Mouse (Mus musculus) midbrain, embryonic 14.5 days (tissue): ENCODE measurements around the gene Lum. TPM values are rescaled to one million over a fixed set of nuclear protein-coding genes. Genes with fewer than 3 reads are reported as not detected.

Experiments used
- ATAC-seq: fragments of 200-750 bp; cut with Nextera tagmentation; 2 replicates; pipeline ENCODE4 v1.8.0; 2017; ENCODE audit warnings: moderate number of reproducible peaks, moderate library complexity; ENCODE audit not compliant: low FRiP score, low TSS enrichment
- DNase-seq: peaks from one replicate; pipeline ENCODE4 v3.0.0-alpha.2; 2015
- H3K27ac ChIP-seq: fragments of 300-500 bp; sonication (generic); replicated peaks from 2 replicates; pipeline ENCODE4 v1.5.1; 2014; ENCODE audit warnings: mild to moderate bottlenecking, low read depth, low read length, moderate library complexity
- H3K27me3 ChIP-seq: fragments of 300-500 bp; sonication (generic); 2 replicates; pipeline ENCODE4 v1.6.1; 2014; ENCODE audit warnings: low read length, control low read depth, mixed read lengths; ENCODE audit not compliant: control insufficient read depth, insufficient read depth
- H3K36me3 ChIP-seq: fragments of 300-500 bp; sonication (generic); 2 replicates; pipeline ENCODE4 v1.6.1; 2014; ENCODE audit warnings: low read length, control low read depth; ENCODE audit not compliant: control insufficient read depth, insufficient read depth
- H3K4me1 ChIP-seq: fragments of 300-500 bp; sonication (generic); 2 replicates; pipeline ENCODE4 v1.6.1; 2014; ENCODE audit warnings: mild to moderate bottlenecking, antibody characterized with exemption, low read length, control low read depth; ENCODE audit not compliant: control insufficient read depth, insufficient read depth
- H3K4me2 ChIP-seq: fragments of 300-500 bp; sonication (generic); 2 replicates; pipeline ENCODE4 v1.6.1; 2014; ENCODE audit warnings: mild to moderate bottlenecking, low read length, moderate library complexity
- H3K4me3 ChIP-seq: fragments of 300-500 bp; sonication (generic); replicated peaks from 2 replicates; pipeline ENCODE4 v1.5.1; 2014; ENCODE audit warnings: low read depth, low read length
- H3K9ac ChIP-seq: fragments of 300-500 bp; sonication (generic); replicated peaks from 2 replicates; pipeline ENCODE4 v1.6.1; 2014; ENCODE audit warnings: mild to moderate bottlenecking, low read length, moderate library complexity
- H3K9me3 ChIP-seq: fragments of 300-500 bp; sonication (generic); 2 replicates; pipeline ENCODE4 v1.6.1; 2016; ENCODE audit warnings: low read length, control low read depth, mixed read lengths; ENCODE audit not compliant: control insufficient read depth
- WGBS: fragments of 180-500 bp; shearing (Covaris S2); extraction: QIAGEN DNeasy Blood & Tissue Kit; methylation state at CpG from one replicate; pipeline ENCODE4 v1.1.7; 2014; 5-methylcytosine and 5-hydroxymethylcytosine counted together
- polyA plus RNA-seq: library from polyadenylated mRNA; unstranded; fragments of >200 nt; fragmentation: Nextera tagmentation; extraction: Ambion mirVana; gene quantifications from 2 replicates; pipeline ENCODE4 v1.2.1, GENCODE M21; 2014

Gene Lum
- 0.08 and 28.8 TPM in 2 replicates for polyA plus RNA-seq

DNA sequence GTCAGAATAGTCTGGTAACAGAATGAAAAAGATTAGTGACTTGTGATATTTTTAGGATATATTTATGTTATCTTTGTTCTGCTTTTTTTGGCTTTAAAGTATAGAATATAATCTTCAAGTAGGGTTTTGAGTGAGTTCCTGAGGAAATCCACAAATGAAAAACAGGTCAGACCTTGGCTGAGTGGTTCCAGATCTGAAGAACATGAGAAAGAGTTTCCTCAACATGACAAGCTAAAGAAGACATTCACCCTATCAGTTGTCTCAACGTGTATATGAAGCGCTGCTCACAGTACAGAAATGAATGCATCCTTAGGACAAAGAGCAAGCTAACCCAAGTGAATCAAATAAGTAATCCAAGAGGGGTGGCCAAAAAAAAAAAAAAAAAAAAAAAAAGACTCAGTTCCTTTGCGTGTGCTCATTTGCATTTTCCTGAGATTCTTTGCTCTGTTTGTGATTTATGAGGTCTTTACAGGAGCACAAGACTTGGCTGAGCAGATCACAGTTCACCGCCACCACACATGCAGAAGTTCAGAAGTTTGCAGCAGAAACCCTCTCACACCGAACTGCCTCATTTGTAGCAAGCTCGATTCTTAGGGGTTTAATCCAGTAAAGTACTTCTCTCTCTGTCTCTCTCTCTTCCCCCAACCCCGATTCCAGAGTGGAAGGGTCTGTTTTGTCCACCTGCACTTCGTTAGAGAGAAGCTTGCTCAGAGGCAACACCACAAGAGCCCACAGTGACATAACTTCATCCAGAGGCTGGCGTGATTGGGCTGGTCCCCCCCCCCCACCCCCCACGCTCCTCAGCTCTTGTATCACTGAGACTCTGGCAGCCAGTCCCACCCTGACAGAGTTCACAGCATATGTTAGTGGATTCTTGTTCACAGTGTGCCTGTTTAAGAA is at the start of gene Lum:
Lum (plus strand) TSS at position 172 of the 900 bp plus-strand sequence.
- Histone ChIP-seq H3K27ac (no peak within 1 kb of the TSS), H3K4me1 (no peaks in the 10 kb centered on the region)

DNA sequence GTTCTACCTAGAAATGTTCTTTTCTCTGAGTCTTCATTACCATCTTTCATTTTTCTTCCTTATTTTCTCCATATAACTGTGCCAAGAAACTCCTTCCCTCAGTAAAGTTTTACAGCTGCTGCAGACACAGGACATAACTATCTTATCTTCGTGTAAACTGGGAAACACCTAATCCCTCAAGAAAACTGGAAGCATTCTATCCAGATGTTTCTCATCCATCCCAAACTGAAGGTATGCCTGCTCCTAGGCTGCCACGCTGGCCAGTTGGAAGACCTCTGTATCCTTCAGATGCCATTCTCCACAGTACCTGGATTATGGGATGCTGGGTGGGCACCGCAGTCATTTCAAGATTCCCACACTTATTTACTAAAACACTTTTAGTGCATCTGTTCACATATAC is 41.6 kb upstream of the Lum start:
- no peaks in the 10 kb centered on the region for H3K9me3 ChIP-seq
- no peak overlapping the region for H3K4me2 ChIP-seq
- H3K27me3 ChIP-seq = no peaks in the 10 kb centered on the region
- no peak overlapping the region for H3K9ac ChIP-seq
- no peaks in the 10 kb centered on the region for H3K4me1 ChIP-seq
- DNase-seq = no peak
- ATAC-seq = no peak
- H3K36me3 ChIP-seq = no peaks in the 10 kb centered on the region
- no peak overlapping the region for H3K4me3 ChIP-seq
- H3K27ac ChIP-seq = no peak overlapping the region
- WGBS = 97% methylated on average over 3 of the region's 3 CpGs

More for the DNA sequence above, at the start of gene Lum:
- H3K9ac ChIP-seq = no peak within 1 kb of the TSS
- DNase-seq (no peak), ATAC-seq (no peak)
- H3K27me3 ChIP-seq = no peaks in the 10 kb centered on the region
- 71% methylated on average over 10 of the region's 10 CpGs for WGBS
- H3K36me3 ChIP-seq = no peaks in the 10 kb centered on the region
- no peak within 1 kb of the TSS for H3K4me2 ChIP-seq
- no peaks in the 10 kb centered on the region for H3K9me3 ChIP-seq
- no peak within 1 kb of the TSS for H3K4me3 ChIP-seq

DNA sequence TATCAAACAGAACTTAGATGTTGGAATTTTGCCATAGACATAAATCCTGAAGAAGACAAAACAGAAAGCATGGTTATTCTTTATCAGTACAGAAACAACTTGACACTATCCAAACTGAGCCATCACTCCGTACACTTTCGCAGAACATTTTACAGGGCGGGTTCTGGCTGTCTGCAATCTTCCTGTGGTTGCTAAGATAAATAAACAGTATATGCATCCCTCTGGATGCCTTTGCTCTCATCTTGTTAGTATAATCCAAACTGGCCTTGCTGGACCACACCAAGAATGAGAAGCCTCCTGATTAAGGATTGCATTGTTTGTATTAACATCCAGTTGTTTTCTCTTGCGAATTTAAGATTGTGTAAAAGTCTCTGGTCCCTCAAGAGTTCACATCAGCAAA is 29.2 kb upstream of the Lum start:
- Histone ChIP-seq H3K36me3 (no peaks in the 10 kb centered on the region), H3K4me2 (no peak overlapping the region), H3K9me3 (no peaks in the 10 kb centered on the region), H3K4me1 (no peaks in the 10 kb centered on the region), H3K9ac (no peak overlapping the region), H3K4me3 (no peak overlapping the region), H3K27me3 (no peaks in the 10 kb centered on the region), H3K27ac (no peak overlapping the region)
- no peak for ATAC-seq
- no peak for DNase-seq
- WGBS = 86% methylated on average over 4 of the region's 4 CpGs

DNA sequence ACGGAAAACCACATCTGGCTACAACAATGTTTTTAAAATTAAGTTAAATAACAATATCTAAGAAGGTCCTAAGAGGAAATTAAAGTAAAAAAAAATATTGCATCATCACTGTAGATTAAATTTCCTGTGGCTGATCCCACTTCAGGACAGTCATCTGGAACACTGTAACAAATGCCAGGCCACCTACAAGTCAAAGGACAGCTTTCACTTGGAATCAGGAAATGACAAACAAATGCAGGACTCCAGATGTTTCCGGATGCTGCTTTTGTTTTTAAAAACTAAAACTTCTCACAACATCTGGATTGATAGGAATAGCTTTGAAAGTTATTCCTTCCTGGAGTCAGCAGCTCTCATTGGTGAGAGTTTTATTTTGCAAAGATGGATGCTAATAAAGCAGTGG is 28.0 kb upstream of the Lum start:
- H3K4me3 ChIP-seq = no peak overlapping the region
- ATAC-seq (no peak), DNase-seq (no peak)
- 92% methylated on average over 2 of the region's 2 CpGs for WGBS
- H3K27me3 ChIP-seq = no peaks in the 10 kb centered on the region
- H3K27ac ChIP-seq = no peak overlapping the region
- no peak overlapping the region for H3K4me2 ChIP-seq
- no peak overlapping the region for H3K9ac ChIP-seq
- H3K9me3 ChIP-seq = no peaks in the 10 kb centered on the region
- H3K36me3 ChIP-seq = no peaks in the 10 kb centered on the region
- no peaks in the 10 kb centered on the region for H3K4me1 ChIP-seq

DNA sequence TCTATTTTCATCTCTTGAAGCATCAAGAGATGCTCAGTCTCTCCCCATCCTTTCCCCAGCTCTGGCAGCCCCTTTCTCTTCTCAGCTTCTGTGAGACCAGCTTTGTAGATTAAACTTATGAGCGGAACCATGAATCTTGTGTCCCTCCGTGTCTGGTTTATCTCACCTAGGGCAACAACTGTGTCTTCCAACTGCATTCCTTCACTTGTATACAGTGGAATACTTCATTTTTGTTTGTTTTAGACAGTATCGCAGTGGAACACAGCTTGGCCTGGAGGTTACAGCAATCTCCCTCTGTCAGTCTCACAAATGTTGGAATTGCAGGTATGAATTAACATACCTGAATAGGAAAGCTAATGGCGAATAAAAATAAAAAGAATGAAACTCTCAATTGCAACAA is 26.7 kb upstream of the Lum start:
- 93% methylated on average over 4 of the region's 4 CpGs for WGBS

DNA sequence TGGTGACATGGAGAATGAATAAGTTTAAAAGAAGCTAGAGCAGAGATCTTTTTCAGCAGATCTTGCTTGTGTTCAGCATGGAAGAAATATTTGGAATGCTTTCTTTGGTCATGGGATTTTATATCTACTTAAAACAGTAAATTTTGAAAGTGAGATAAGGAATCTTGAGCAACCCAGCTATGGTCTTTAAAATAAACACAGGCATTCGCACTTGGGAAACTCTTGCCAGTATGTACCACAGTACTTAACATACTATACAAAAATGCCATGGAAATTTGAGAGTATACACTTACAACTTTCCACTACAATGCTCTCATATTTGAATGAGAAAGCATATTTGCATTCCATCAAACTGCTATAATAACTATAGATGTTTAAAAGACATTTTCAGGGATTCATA is 17.2 kb upstream of the Lum start:
- no peaks in the 10 kb centered on the region for H3K9me3 ChIP-seq
- no peak overlapping the region for H3K4me2 ChIP-seq
- DNase-seq (no peak), ATAC-seq (no peak)
- H3K27me3 ChIP-seq = no peaks in the 10 kb centered on the region
- no peak overlapping the region for H3K9ac ChIP-seq
- H3K36me3 ChIP-seq = no peaks in the 10 kb centered on the region
- 85% methylated on average over 1 of the region's 1 CpGs for WGBS
- H3K27ac ChIP-seq = no peak overlapping the region
- no peaks in the 10 kb centered on the region for H3K4me1 ChIP-seq
- no peak overlapping the region for H3K4me3 ChIP-seq

More for the DNA sequence above, 26.7 kb upstream of the Lum start:
- DNase-seq (no peak), ATAC-seq (no peak)
- Histone ChIP-seq H3K27me3 (no peaks in the 10 kb centered on the region), H3K27ac (no peak overlapping the region), H3K9ac (no peak overlapping the region), H3K36me3 (no peaks in the 10 kb centered on the region), H3K4me2 (no peak overlapping the region), H3K4me1 (no peaks in the 10 kb centered on the region), H3K4me3 (no peak overlapping the region), H3K9me3 (no peaks in the 10 kb centered on the region)

DNA sequence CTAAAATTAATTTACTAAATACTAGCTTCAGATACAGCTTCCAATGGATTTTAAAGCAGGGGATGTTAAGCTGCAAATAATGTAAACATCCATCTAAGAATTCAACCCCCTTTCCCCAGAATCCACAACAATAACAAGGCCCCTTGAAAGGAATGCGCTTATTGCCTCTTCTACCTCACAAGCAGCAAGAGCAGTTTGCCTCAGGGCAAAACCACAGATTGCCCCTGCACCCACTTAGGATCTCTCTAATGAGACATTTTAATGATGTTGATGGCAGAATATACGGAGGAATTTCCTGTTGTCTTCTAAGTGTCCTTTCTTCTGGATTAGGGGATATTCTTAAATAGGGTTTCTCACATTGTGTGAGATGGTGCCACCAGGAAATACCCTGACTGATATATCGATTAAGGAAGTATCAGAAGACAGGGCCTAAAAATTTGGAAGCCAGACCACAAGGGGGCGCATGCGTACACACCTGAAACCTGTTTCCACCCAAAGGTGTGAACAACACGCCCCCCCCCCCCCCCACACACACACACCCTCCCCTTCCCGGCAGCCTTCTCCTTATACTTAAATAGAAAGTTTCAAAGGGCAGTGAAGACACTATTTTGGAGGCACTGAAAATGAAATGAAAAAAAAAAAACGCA is 2.7 kb downstream of the Lum start:
- H3K27ac ChIP-seq = no peak overlapping the region
- DNase-seq (peak; percentile 12), ATAC-seq (no peak)
- no peaks in the 10 kb centered on the region for H3K36me3 ChIP-seq
- no peaks in the 10 kb centered on the region for H3K9me3 ChIP-seq
- H3K9ac ChIP-seq = no peak overlapping the region
- H3K4me1 ChIP-seq = no peaks in the 10 kb centered on the region
- H3K4me3 ChIP-seq = no peak overlapping the region
- H3K4me2 ChIP-seq = no peak overlapping the region
- WGBS = 61% methylated on average over 8 of the region's 8 CpGs
- no peaks in the 10 kb centered on the region for H3K27me3 ChIP-seq

DNA sequence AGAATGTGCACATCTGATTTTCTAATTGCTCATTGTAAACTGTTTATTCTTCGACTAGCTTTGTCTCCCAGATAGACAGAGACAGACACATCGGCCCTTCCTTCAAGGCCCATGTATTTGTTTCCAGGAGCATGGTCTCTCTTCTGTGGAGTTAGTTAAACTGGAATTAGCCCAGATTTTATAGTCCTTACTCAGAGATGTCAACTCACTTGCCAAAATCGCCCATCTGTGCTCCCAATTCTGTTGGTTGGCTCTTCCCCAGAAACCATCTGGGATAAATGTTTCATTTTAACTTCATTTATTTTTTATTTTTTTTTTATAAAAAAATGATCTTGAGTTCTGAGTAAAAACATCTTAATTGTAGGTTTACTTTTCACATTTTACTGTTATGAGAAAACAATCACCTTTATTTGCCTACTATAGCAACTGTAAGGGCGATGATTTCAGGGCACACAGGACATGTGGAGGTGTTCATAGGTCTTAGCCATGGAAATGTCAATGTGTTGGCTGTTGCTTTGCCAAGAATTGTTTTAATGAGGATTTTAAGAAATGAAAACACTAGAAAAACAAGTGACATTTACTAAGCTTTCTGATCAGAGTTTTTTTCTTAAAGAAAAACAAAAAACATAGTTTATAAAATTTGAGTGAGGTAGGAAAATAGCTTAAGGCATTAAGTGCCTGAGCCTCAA is 17.8 kb downstream of the Lum start:
- ATAC-seq (no peak), DNase-seq (no peak)

More for the DNA sequence above, 17.8 kb downstream of the Lum start:
- Histone ChIP-seq H3K4me3 (no peak overlapping the region), H3K27ac (no peak overlapping the region), H3K4me2 (no peak overlapping the region), H3K36me3 (no peaks in the 10 kb centered on the region), H3K9ac (no peak overlapping the region), H3K9me3 (no peaks in the 10 kb centered on the region), H3K4me1 (no peaks in the 10 kb centered on the region), H3K27me3 (no peaks in the 10 kb centered on the region)
- 92% methylated on average over 4 of the region's 4 CpGs for WGBS
